Mouse (Mus musculus): ENCODE data around the gene 2610044O15Rik8.

The 2610044O15Rik8 gene

DNA sequence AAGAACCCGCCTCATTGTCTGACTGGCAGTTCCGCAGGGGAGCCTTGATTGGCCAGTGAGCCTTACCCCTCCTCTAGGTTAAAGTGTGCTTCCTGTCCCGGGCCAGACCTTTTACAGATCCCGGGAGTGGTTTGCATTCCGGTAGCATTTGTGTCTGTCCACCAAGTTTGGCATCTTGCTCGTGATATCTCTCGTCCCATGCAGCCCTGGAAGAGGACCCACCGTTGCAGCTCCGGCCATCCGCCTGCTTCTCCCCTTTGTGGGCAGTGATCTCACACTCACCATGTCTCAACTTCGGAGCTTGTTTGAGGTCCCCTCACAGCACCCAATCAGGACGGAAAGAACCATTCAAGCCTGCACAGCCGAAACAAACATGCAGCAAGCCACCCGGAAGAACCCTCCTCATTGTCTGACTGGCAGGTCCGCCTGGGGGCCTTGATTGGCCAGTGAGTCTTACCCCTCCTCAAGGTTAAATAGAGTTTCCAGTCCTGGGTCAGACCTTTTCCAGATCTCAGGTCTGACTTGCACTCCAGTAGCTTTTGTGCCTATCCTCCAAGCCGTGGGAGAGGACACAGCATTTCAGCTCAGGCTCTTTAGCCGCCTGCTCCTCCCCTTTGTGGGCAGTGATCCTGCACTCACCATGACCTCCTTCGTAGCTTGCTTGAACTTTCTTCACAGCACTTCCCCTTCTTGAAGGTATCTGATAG, at the start of gene 2610044O15Rik8:
2610044O15Rik8 (minus strand) TSS at position 380 of the 707 bp plus-strand sequence.
- peak; percentile 77 for DNase-seq (ENCODE audit: low read depth, low spot score)

GRCm38 (mm10) chr8:129265918-129266317, 31.7 kb upstream of the 2610044O15Rik8 start:
- no peak for DNase-seq (ENCODE audit: low read depth, low spot score)

GRCm38 (mm10) chr8:129264296-129264695, 30.1 kb upstream of the 2610044O15Rik8 start:
- no peak for DNase-seq (ENCODE audit: low read depth, low spot score)

GRCm38 (mm10) chr8:129263211-129263927, 29.2 kb upstream of the 2610044O15Rik8 start:
- DNase-seq (ENCODE audit: low read depth, low spot score): peak; percentile 54

GRCm38 (mm10) chr8:129233664-129234026, 561 bp downstream of the 2610044O15Rik8 start:
- no peak for DNase-seq (ENCODE audit: low read depth, low spot score)
